Mouse (Mus musculus): ENCODE measurements around the gene Cyp2d11.

GRCm38 (mm10) chr15:82435606-82436005 lies 41.8 kb upstream of the Cyp2d11 start:
- TF ChIP-seq CTCF (IDR thresholded peaks at IDR 0.05; ENCODE audit: insufficient read depth, low read depth, low read length) (no peak), POLR2A (IDR thresholded peaks at IDR 0.05; ENCODE audit: insufficient read depth, low read depth, low read length) (no peak)

Measured in olfactory bulb, adult 2 months (tissue).